Mouse (Mus musculus): ENCODE measurements at regions not wholly inside any gene's neighbourhood (a gene's known extent, or its start where the extent isn't known, plus 50 kb on each side); places are given as distances from the start of the nearest gene placed in this dataset.

- Histone ChIP-seq H3K4me2 (replicated peaks; ENCODE audit: low read depth, low read length, severe bottlenecking) (no peak overlapping the region), H3K9ac (ENCODE audit: low read depth, low read length, severe bottlenecking) (no peak overlapping the region), H3K4me3 (replicated peaks; ENCODE audit: low read length) (no peak overlapping the region), H3K9me3 (ENCODE audit: control insufficient read depth, low read length) (no peaks in the 10 kb centered on the region), H3K27me3 (ENCODE audit: control insufficient read depth, insufficient read depth, low read length) (no peaks in the 10 kb centered on the region), H3K36me3 (ENCODE audit: control insufficient read depth, insufficient read depth, low read length) (no peaks in the 10 kb centered on the region), H3K4me1 (ENCODE audit: control insufficient read depth, insufficient read depth, low read length) (peaks cover 2% of the 10 kb centered on the region; the same call in 1 of the 2 replicates), H3K27ac (replicated peaks; ENCODE audit: low read depth, low read length) (no peak overlapping the region)
- 50% methylated on average over 2 of the region's 2 CpGs for WGBS
- ATAC-seq (ENCODE audit: low FRiP score, low read depth) (no peak), DNase-seq (ENCODE audit: low spot score) (no peak)
- TF ChIP-seq POLR2A (IDR thresholded peaks at IDR 0.05; ENCODE audit: borderline replicate concordance, extremely low read depth, insufficient read depth, insufficient read length), result no peak
Observed at GRCm38 (mm10) chr13:31409123-31409513, 146.8 kb upstream of the Foxq1 start.

GRCm38 (mm10) chr13:31421556-31421955 is 134.4 kb upstream of the Foxq1 start:
- Histone ChIP-seq H3K9me3 (ENCODE audit: control insufficient read depth, low read length) (no peaks in the 10 kb centered on the region), H3K4me3 (replicated peaks; ENCODE audit: low read length) (no peak overlapping the region), H3K27ac (replicated peaks; ENCODE audit: low read depth, low read length) (no peak overlapping the region), H3K9ac (ENCODE audit: low read depth, low read length, severe bottlenecking) (no peak overlapping the region), H3K27me3 (ENCODE audit: control insufficient read depth, insufficient read depth, low read length) (no peaks in the 10 kb centered on the region), H3K36me3 (ENCODE audit: control insufficient read depth, insufficient read depth, low read length) (no peaks in the 10 kb centered on the region), H3K4me2 (replicated peaks; ENCODE audit: low read depth, low read length, severe bottlenecking) (no peak overlapping the region), H3K4me1 (ENCODE audit: control insufficient read depth, insufficient read depth, low read length) (no peaks in the 10 kb centered on the region)
- 95% methylated on average over 5 of the region's 5 CpGs for WGBS
- no peak for TF ChIP-seq POLR2A (IDR thresholded peaks at IDR 0.05; ENCODE audit: borderline replicate concordance, extremely low read depth, insufficient read depth, insufficient read length)
- DNase-seq (ENCODE audit: low spot score), result no peak
- ATAC-seq (ENCODE audit: low FRiP score, low read depth), result no peak

- Histone ChIP-seq H3K4me2 (replicated peaks; ENCODE audit: low read depth, low read length, severe bottlenecking) (no peak overlapping the region), H3K9ac (ENCODE audit: low read depth, low read length, severe bottlenecking) (no peak overlapping the region), H3K27ac (replicated peaks; ENCODE audit: low read depth, low read length) (no peak overlapping the region), H3K27me3 (ENCODE audit: control insufficient read depth, insufficient read depth, low read length) (no peaks in the 10 kb centered on the region), H3K4me1 (ENCODE audit: control insufficient read depth, insufficient read depth, low read length) (no peaks in the 10 kb centered on the region), H3K36me3 (ENCODE audit: control insufficient read depth, insufficient read depth, low read length) (no peaks in the 10 kb centered on the region), H3K4me3 (replicated peaks; ENCODE audit: low read length) (no peak overlapping the region), H3K9me3 (ENCODE audit: control insufficient read depth, low read length) (no peaks in the 10 kb centered on the region)
- no peak for ATAC-seq (ENCODE audit: low FRiP score, low read depth)
- no peak for DNase-seq (ENCODE audit: low spot score)
- WGBS, result 68% methylated on average over 3 of the region's 3 CpGs
- no peak for TF ChIP-seq POLR2A (IDR thresholded peaks at IDR 0.05; ENCODE audit: borderline replicate concordance, extremely low read depth, insufficient read depth, insufficient read length)
Observed at GRCm38 (mm10) chr13:31423599-31423998, 132.3 kb upstream of the Foxq1 start.

- DNase-seq (ENCODE audit: low spot score), result no peak
- Histone ChIP-seq H3K36me3 (ENCODE audit: control insufficient read depth, insufficient read depth, low read length) (no peaks in the 10 kb centered on the region), H3K4me1 (ENCODE audit: control insufficient read depth, insufficient read depth, low read length) (no peaks in the 10 kb centered on the region), H3K27ac (replicated peaks; ENCODE audit: low read depth, low read length) (no peak overlapping the region), H3K9me3 (ENCODE audit: control insufficient read depth, low read length) (no peaks in the 10 kb centered on the region), H3K4me3 (replicated peaks; ENCODE audit: low read length) (no peak overlapping the region), H3K9ac (ENCODE audit: low read depth, low read length, severe bottlenecking) (no peak overlapping the region), H3K27me3 (ENCODE audit: control insufficient read depth, insufficient read depth, low read length) (no peaks in the 10 kb centered on the region), H3K4me2 (replicated peaks; ENCODE audit: low read depth, low read length, severe bottlenecking) (no peak overlapping the region)
- no peak for ATAC-seq (ENCODE audit: low FRiP score, low read depth)
- 77% methylated on average over 7 of the region's 7 CpGs for WGBS
- no peak for TF ChIP-seq POLR2A (IDR thresholded peaks at IDR 0.05; ENCODE audit: borderline replicate concordance, extremely low read depth, insufficient read depth, insufficient read length)
Observed at GRCm38 (mm10) chr13:31425825-31426500, 130.0 kb upstream of the Foxq1 start.

- Histone ChIP-seq H3K9ac (ENCODE audit: low read depth, low read length, severe bottlenecking) (no peak overlapping the region), H3K27ac (replicated peaks; ENCODE audit: low read depth, low read length) (no peak overlapping the region), H3K4me2 (replicated peaks; ENCODE audit: low read depth, low read length, severe bottlenecking) (no peak overlapping the region), H3K4me3 (replicated peaks; ENCODE audit: low read length) (no peak overlapping the region), H3K9me3 (ENCODE audit: control insufficient read depth, low read length) (no peaks in the 10 kb centered on the region), H3K4me1 (ENCODE audit: control insufficient read depth, insufficient read depth, low read length) (no peaks in the 10 kb centered on the region), H3K36me3 (ENCODE audit: control insufficient read depth, insufficient read depth, low read length) (no peaks in the 10 kb centered on the region), H3K27me3 (ENCODE audit: control insufficient read depth, insufficient read depth, low read length) (no peaks in the 10 kb centered on the region)
- no peak for DNase-seq (ENCODE audit: low spot score)
- no peak for TF ChIP-seq POLR2A (IDR thresholded peaks at IDR 0.05; ENCODE audit: borderline replicate concordance, extremely low read depth, insufficient read depth, insufficient read length)
- no peak for ATAC-seq (ENCODE audit: low FRiP score, low read depth)
- WGBS, result 53% methylated on average over 7 of the region's 7 CpGs
Observed at GRCm38 (mm10) chr13:31436434-31436833, 119.5 kb upstream of the Foxq1 start.

Measured in limb, embryonic 14.5 days (tissue).